In the genomic region with DNA sequence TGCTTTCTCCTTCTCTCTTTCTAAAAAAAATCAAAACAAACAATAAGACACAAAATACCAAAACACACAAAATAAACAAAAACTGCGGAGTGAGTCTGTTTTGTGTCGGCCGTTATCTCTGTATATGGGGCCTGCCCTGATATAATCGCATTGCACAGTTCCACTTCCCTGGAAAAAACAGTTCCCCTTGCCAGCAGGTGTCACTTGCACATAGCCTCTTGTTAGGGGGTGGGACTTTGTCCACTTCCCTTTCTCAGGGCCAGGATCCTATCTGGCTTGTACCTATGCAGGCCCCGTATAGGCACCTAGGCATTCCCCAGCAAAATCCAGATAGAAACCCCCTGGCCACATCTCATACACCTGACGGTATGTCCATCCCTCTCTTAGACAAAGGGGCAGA, we compare ENCODE assay signal across 25 mouse cellular contexts.
"Had no signal": no experiment of that assay in that cellular context is flagged by ENCODE, and none has a peak within 500 bp of the region (broad histone marks: within the 10 kb centered on the region; RNA-seq: fewer than 3 reads in every experiment).

No protein-coding gene starts in this region.

- H3K4me2 ChIP-seq: limb, embryonic 12.5 days; limb, embryonic 15.5 days; liver, embryonic 12.5 days; liver, embryonic 15.5 days; midbrain, embryonic 15.5 days; neural tube, embryonic 13.5 days; stomach, embryonic 15.5 days had no signal

- H3K9me3 ChIP-seq: limb, embryonic 12.5 days; limb, embryonic 15.5 days; liver, embryonic 12.5 days; liver, embryonic 15.5 days; megakaryocyte, embryonic 14.5 days; midbrain, embryonic 10.5 days; midbrain, embryonic 15.5 days; neural tube, embryonic 13.5 days; stomach, embryonic 15.5 days had no signal

- H3K27me3 ChIP-seq: limb, embryonic 12.5 days; limb, embryonic 15.5 days; liver, embryonic 12.5 days; liver, embryonic 15.5 days; megakaryocyte, embryonic 14.5 days; midbrain, embryonic 15.5 days; neural tube, embryonic 13.5 days; stomach, embryonic 15.5 days had no signal

- DNase-seq: kidney, adult 18-20 months; kidney, adult 9 months; kidney, postnatal 25 days; layer of hippocampus, adult 9-11 months; left cerebral cortex, postnatal 4 days; lung, adult 2 months; lung, postnatal 14 days; lung, postnatal 4 days; retina, postnatal 1 day; right cerebral cortex, postnatal 25 days; spleen, adult 18-20 months; thymus, adult 18-20 months; thymus, postnatal 36 days had no signal

- H3K36me3 ChIP-seq: limb, embryonic 12.5 days; limb, embryonic 15.5 days; liver, embryonic 12.5 days; liver, embryonic 15.5 days; midbrain, embryonic 10.5 days; midbrain, embryonic 15.5 days; stomach, embryonic 15.5 days had no signal

- H3K4me3 ChIP-seq: layer of hippocampus, adult 2 months; limb, embryonic 12.5 days; limb, embryonic 15.5 days; liver, embryonic 12.5 days; liver, embryonic 15.5 days; megakaryocyte, embryonic 14.5 days; midbrain, embryonic 10.5 days; midbrain, embryonic 15.5 days; myocyte; neural tube, embryonic 13.5 days; stomach, embryonic 15.5 days had no signal

- H3K4me1 ChIP-seq: limb, embryonic 12.5 days; limb, embryonic 15.5 days; liver, embryonic 12.5 days; liver, embryonic 15.5 days; megakaryocyte, embryonic 14.5 days; midbrain, embryonic 10.5 days; neural tube, embryonic 13.5 days; stomach, embryonic 15.5 days had no signal

- H3K9ac ChIP-seq: limb, embryonic 12.5 days; limb, embryonic 15.5 days; liver, embryonic 12.5 days; liver, embryonic 15.5 days; midbrain, embryonic 15.5 days; neural tube, embryonic 13.5 days; stomach, embryonic 15.5 days had no signal

- H3K27ac ChIP-seq: kidney, postnatal 0 days; layer of hippocampus, adult 2 months; limb, embryonic 12.5 days; limb, embryonic 15.5 days; liver, embryonic 12.5 days; liver, embryonic 15.5 days; midbrain, embryonic 10.5 days; midbrain, embryonic 15.5 days; neural tube, embryonic 13.5 days; stomach, embryonic 15.5 days had no signal

- ATAC-seq: liver, embryonic 12.5 days; midbrain, embryonic 15.5 days had no signal
